ENCODE assay signal across 8 mouse cellular contexts in the genomic region with DNA sequence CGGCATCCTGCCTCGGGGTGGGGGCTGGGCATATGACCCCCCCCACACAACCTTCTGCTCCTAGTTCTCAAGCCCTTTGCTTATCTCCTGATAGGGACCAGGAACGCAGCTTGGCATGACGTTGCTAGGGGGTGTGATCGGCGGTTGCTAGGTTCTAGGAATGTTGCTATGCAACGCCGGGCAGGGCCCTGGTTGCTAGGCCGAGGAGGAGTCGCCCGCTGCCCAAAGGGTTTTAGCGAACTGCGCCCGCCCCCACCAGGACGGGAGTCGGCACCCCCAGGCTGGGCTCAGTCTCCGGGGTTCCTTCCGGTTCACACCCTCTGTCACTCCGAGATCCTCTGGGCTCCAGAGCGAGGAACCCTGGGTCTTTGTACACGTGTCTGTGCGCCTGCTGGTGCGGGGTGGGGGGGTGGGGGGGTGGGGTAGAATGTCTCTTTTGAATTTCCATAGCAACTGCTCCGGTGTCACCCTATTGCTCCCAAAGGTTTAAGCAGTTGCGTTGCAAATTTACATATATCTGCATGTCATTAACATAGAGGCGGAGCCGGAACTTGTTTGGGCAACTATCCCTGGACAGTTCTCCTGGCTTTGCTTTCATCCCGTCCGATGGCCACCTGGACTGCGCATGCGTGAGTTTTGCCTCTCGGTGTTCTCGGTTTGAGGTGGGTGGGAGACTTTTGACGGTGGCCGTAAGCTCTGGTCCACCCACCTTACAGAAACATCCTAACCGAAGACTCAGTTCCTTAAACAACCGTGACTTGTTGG. TPM values are rescaled to one million over a fixed set of nuclear protein-coding genes. Genes with fewer than 3 reads are reported as not detected.
A peak's percentile ranks its signal among the peaks of the same experiment; 100 is the strongest.
DNase-seq lines count a peak whose midpoint lies in the region; ATAC-seq and TF ChIP-seq lines count a peak whose summit lies in the region.

No protein-coding gene starts in this region.

- CTCF ChIA-PET in Patski (lab: Charles Lee) = interaction anchor here (0.8 to 2.2 kb wide), 5 partner anchors 65 to 227 kb away, joined by 3 to 11 read pairs (median 4); no protein-coding TSS in a partner anchor

- H3K27ac ChIP-seq in hindbrain, embryonic 12.5 days = peak overlapping the region; percentile 75
- no peak overlapping the region for H3K27ac ChIP-seq in lung, embryonic 15.5 days

- POLR2A ChIA-PET in Patski (lab: Charles Lee) = interaction anchor here (0.6 kb wide), 1 partner anchor 152 kb away, joined by 3 read pairs; no protein-coding TSS in a partner anchor

- H3K4me2 ChIP-seq in hindbrain, embryonic 12.5 days (replicated peaks) = peak overlapping the region; percentile 90
- peak overlapping the region; percentile 91 for H3K4me2 ChIP-seq in lung, embryonic 15.5 days

- peaks cover 23% of the 10 kb centered on the region for H3K4me1 ChIP-seq in hindbrain, embryonic 12.5 days
- H3K4me1 ChIP-seq in lung, embryonic 15.5 days = peaks cover 12% of the 10 kb centered on the region

- no peaks in the 10 kb centered on the region for H3K9me3 ChIP-seq in hindbrain, embryonic 12.5 days (replicated peaks)
- no peaks in the 10 kb centered on the region for H3K9me3 ChIP-seq in lung, embryonic 15.5 days

- ATAC-seq in Patski = peak; percentile 57
- ATAC-seq in frontal cortex, adult (ENCODE audit: low TSS enrichment) = peak; percentile 84
- ATAC-seq in hindbrain, embryonic 12.5 days (ENCODE audit: low FRiP score) = peak; percentile 89
- ATAC-seq in lung, embryonic 15.5 days (ENCODE audit: borderline replicate concordance, extremely low read depth, low FRiP score, low TSS enrichment) = peak; percentile 70; the same call in 1 of the 2 replicates
- ATAC-seq in neutrophil, adult 5-6 weeks (ENCODE audit: extremely low read depth, insufficient number of reproducible peaks, low FRiP score, poor library complexity, severe bottlenecking) = peak; percentile 16; the same call in 1 of the 2 replicates

- in situ Hi-C loops in Patski (cut with MboI; ENCODE audit: low pct_unique_long_range_greater_than_20kb) = loop anchor here (5.0 kb wide), 2 partner anchors 132 to 227 kb away; no protein-coding TSS in a partner anchor

- no peak for DNase-seq in Patski (ENCODE audit: low read depth, low spot score)
- peak; percentile 48 for DNase-seq in cerebellum, adult 8-10 months
- DNase-seq in layer of hippocampus, postnatal 10 days (ENCODE audit: low spot score in 2 of 2) = peak; percentile 80 to 84
- peak; percentile 61 for DNase-seq in thymus, postnatal 4 days

- no peaks in the 10 kb centered on the region for H3K27me3 ChIP-seq in Patski
- no peaks in the 10 kb centered on the region for H3K27me3 ChIP-seq in hindbrain, embryonic 12.5 days
- H3K27me3 ChIP-seq in lung, embryonic 15.5 days = peaks cover 19% of the 10 kb centered on the region

- peak overlapping the region; percentile 55 for H3K9ac ChIP-seq in hindbrain, embryonic 12.5 days
- no peak overlapping the region for H3K9ac ChIP-seq in lung, embryonic 15.5 days

- H3K36me3 ChIP-seq in hindbrain, embryonic 12.5 days = no peaks in the 10 kb centered on the region
- H3K36me3 ChIP-seq in lung, embryonic 15.5 days = no peaks in the 10 kb centered on the region

- 2% methylated on average over 37 of the region's 37 CpGs for WGBS in hindbrain, embryonic 12.5 days
- WGBS in lung, embryonic 15.5 days = 1% methylated on average over 34 of the region's 37 CpGs

- TF ChIP-seq CTCF in Patski (IDR thresholded peaks at IDR 0.05) = no peak

- H3K4me3 ChIP-seq in hindbrain, embryonic 12.5 days = peak overlapping the region; percentile 32
- peak overlapping the region; percentile 41 for H3K4me3 ChIP-seq in lung, embryonic 15.5 days

RNA-seq across cellular contexts. Expression of a gene that starts 24.3 kb away (rescaled TPM):
- 3.4 TPM for polyA plus RNA-seq in Patski (2021)
- 10.3 and 12.6 TPM in 2 replicates for polyA plus RNA-seq in hindbrain, embryonic 12.5 days (2016; fragmentation: Nextera tagmentation; extraction: Ambion mirVana)
- 100 to 1,000 TPM; 390 to 419 TPM for total RNA-seq in layer of hippocampus, postnatal 10 days (2021)
- 1.6 and 1.8 TPM in 2 replicates for polyA plus RNA-seq in lung, embryonic 15.5 days (2015; fragmentation: Nextera tagmentation; extraction: Ambion mirVana)
- 0.12 TPM in 1 of 2 replicates, not detected in the other for total RNA-seq in neutrophil, adult 5-6 weeks (2017)

RNA-seq across cellular contexts. Expression of a gene that starts 31.3 kb away (rescaled TPM):
- polyA plus RNA-seq in Patski (2021) = 0.03 TPM
- polyA plus RNA-seq in hindbrain, embryonic 12.5 days (2016; fragmentation: Nextera tagmentation; extraction: Ambion mirVana) = 0.06 TPM in 1 of 2 replicates, not detected in the other
- under 1 TPM; 0.18 to 0.48 TPM for total RNA-seq in layer of hippocampus, postnatal 10 days (2021)
- polyA plus RNA-seq in lung, embryonic 15.5 days (2015; fragmentation: Nextera tagmentation; extraction: Ambion mirVana) = 0.08 and 0.09 TPM in 2 replicates
- total RNA-seq in neutrophil, adult 5-6 weeks (2017) = not detected in 2 replicates

Comparison
In these comparisons a context has a peak if more than half of its experiments do, and no peak if none do; other contexts are left out.
1. ATAC-seq: peak in every context shown above with its lines; median percentile 89 in hindbrain, embryonic 12.5 days; 84 in frontal cortex, adult; 70 in lung, embryonic 15.5 days; 57 in Patski; 16 in neutrophil, adult 5-6 weeks.